Mouse (Mus musculus) small intestine, adult 2 months (tissue): ENCODE measurements around the gene Anks6.

Source experiments
- CTCF ChIP-seq: fragments of 200-500 bp; IDR thresholded peaks from 2 replicates; pipeline ENCODE4 v1.5.1; 2012; ENCODE audit warnings: low read depth, mild to moderate bottlenecking, control low read depth, inconsistent platforms, low read length, moderate library complexity, mixed read lengths; ENCODE audit not compliant: insufficient replicate concordance, insufficient read length; ENCODE audit errors: extremely low read depth
- POLR2A ChIP-seq: fragments of 200-500 bp; IDR thresholded peaks from 2 replicates; pipeline ENCODE4 v1.6.1; 2012; ENCODE audit warnings: low read depth, mild to moderate bottlenecking, control low read depth, inconsistent platforms, low read length, moderate library complexity

DNA sequence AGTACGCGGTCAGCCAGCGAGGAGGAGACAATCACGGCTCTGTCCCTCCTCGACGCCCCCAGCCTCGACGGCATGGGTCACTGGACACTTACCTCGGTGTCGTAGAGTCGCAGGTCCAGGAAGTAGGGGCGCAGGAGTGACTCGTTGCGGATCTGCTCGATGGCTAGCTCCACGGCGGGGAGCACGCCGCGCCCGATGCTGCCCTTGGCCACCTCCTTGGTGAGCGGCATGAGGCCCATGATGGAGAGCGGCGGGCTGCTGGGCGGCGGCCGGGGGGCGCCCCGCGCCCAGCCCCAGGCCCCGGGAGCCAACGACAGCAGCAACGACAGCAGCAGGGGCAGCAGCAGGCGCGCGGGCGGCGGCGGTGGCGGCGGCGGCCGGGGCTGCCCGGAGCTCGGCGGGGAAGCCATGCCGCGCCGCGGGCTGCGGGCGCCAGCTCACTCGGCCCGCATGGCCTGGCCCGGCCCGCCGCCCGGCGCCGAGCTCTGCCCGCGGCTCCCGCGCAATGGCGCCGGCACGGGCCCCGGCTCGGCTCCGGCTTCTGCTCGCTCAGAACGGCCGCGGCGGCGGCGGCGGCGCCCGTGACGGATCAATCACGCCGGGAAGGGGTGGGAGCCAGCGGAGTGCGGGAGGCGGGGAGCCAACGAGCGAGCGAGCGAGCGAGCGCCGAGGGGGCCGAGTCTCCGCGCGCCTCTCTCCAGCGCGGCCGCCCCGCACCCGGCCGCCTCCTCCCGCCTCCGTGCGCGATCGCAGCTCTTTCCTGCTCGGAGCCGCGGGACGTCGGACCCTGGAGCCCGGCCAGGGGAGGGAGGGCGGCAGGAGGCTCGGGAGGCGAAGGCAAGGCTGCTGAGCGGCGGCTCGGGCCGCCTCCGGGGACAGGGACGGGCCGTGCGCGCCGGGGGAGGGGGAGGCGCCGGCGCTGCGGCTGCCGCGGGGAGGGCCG is 65.9 kb downstream of the Anks6 start, which contains the start of gene Gabbr2:
- TF ChIP-seq CTCF, result no peak
- TF ChIP-seq POLR2A, result no peak
